17 mouse cellular contexts compared by ENCODE assay signal in the genomic region with DNA sequence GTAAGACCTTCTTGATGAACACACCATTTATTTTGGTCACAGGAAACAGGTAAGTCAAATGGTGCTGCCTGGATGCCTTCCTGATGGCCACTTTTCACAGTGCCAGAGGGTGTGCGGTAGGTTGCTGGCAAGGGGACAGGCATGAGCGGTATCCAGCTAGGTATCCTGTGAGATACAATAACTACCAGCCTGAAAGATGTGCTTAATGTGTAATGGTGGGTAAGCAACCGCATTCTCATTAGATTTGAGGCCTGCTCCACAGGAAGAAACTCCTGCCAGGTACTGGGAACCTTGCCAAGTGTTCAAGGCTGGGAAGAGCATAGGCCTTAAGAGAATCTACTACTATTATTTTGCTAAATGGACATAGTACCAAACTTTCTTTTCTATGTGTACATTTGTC. TPM values are rescaled to one million over a fixed set of nuclear protein-coding genes. Genes with fewer than 3 reads are reported as not detected.
DNase-seq lines count a peak whose midpoint lies in the region; ATAC-seq lines count a peak whose summit lies in the region.
"Had no signal": no experiment of that assay in that cellular context is flagged by ENCODE, and none has a peak within 500 bp of the region (broad histone marks: within the 10 kb centered on the region; RNA-seq: fewer than 3 reads in every experiment).

No protein-coding gene starts in this region.

- ATAC-seq in hindbrain, embryonic 16.5 days = peak; percentile 79
- ATAC-seq in hindbrain, embryonic 13.5 days (ENCODE audit: low FRiP score) = no peak
- peak; percentile 31; the same call in 1 of the 2 replicates for ATAC-seq in neural tube, embryonic 14.5 days (ENCODE audit: low read depth)
- no peak for ATAC-seq in neural tube, embryonic 15.5 days (ENCODE audit: low FRiP score)
- ATAC-seq: forebrain, postnatal 0 days had no signal

- H3K4me1 ChIP-seq in hindbrain, embryonic 16.5 days (ENCODE audit: control insufficient read depth, insufficient read depth, low read depth, low read length) = no peaks in the 10 kb centered on the region
- no peaks in the 10 kb centered on the region for H3K4me1 ChIP-seq in hindbrain, embryonic 13.5 days (replicated peaks)
- H3K4me1 ChIP-seq in neural tube, embryonic 14.5 days (ENCODE audit: control insufficient read depth, insufficient read depth, low read length) = no peaks in the 10 kb centered on the region
- H3K4me1 ChIP-seq in neural tube, embryonic 15.5 days = no peaks in the 10 kb centered on the region

- peak; percentile 29 for DNase-seq in adrenal gland, adult 2 months
- DNase-seq in adrenal gland, adult 8-10 months = no peak
- DNase-seq in embryo, embryonic 10 days (ENCODE audit: low spot score) = no peak
- no peak for DNase-seq in ovary, adult 18-20 months (ENCODE audit: low spot score)
- DNase-seq: forebrain, postnatal 0 days; kidney, postnatal 4 days; lung, postnatal 14 days; thymus, postnatal 25 days had no signal

- 48% methylated on average over 3 of the region's 3 CpGs for WGBS in hindbrain, embryonic 16.5 days
- 77% methylated on average over 3 of the region's 3 CpGs for WGBS in hindbrain, embryonic 13.5 days
- WGBS in neural tube, embryonic 14.5 days = 78% methylated on average over 3 of the region's 3 CpGs
- 69% methylated on average over 3 of the region's 3 CpGs for WGBS in neural tube, embryonic 15.5 days

- no peaks in the 10 kb centered on the region for H3K36me3 ChIP-seq in hindbrain, embryonic 16.5 days (ENCODE audit: control insufficient read depth, insufficient read depth, low read length)
- no peaks in the 10 kb centered on the region for H3K36me3 ChIP-seq in hindbrain, embryonic 13.5 days
- no peaks in the 10 kb centered on the region for H3K36me3 ChIP-seq in neural tube, embryonic 14.5 days (ENCODE audit: control insufficient read depth, insufficient read depth, low read length)
- H3K36me3 ChIP-seq in neural tube, embryonic 15.5 days = no peaks in the 10 kb centered on the region

- no peaks in the 10 kb centered on the region for H3K27me3 ChIP-seq in hindbrain, embryonic 16.5 days (replicated peaks; ENCODE audit: control insufficient read depth, insufficient read depth, low read length)
- no peaks in the 10 kb centered on the region for H3K27me3 ChIP-seq in hindbrain, embryonic 13.5 days
- H3K27me3 ChIP-seq in neural tube, embryonic 14.5 days (ENCODE audit: control insufficient read depth, insufficient read depth, low read length) = no peaks in the 10 kb centered on the region
- H3K27me3 ChIP-seq in neural tube, embryonic 15.5 days (replicated peaks) = no peaks in the 10 kb centered on the region

- no peak overlapping the region for H3K27ac ChIP-seq in hindbrain, embryonic 16.5 days (ENCODE audit: low read depth, low read length)
- no peak overlapping the region for H3K27ac ChIP-seq in hindbrain, embryonic 13.5 days
- no peak overlapping the region for H3K27ac ChIP-seq in neural tube, embryonic 14.5 days (ENCODE audit: low read depth, low read length)
- no peak overlapping the region for H3K27ac ChIP-seq in neural tube, embryonic 15.5 days (replicated peaks)
- H3K27ac ChIP-seq: liver, embryonic 14.5 days had no signal

- H3K9ac ChIP-seq in hindbrain, embryonic 16.5 days (ENCODE audit: low read depth, low read length) = no peak overlapping the region
- no peak overlapping the region for H3K9ac ChIP-seq in hindbrain, embryonic 13.5 days
- H3K9ac ChIP-seq in neural tube, embryonic 14.5 days (replicated peaks; ENCODE audit: low read depth, low read length) = no peak overlapping the region
- no peak overlapping the region for H3K9ac ChIP-seq in neural tube, embryonic 15.5 days (replicated peaks)
- H3K9ac ChIP-seq: forebrain, postnatal 0 days; liver, embryonic 14.5 days had no signal

- no peaks in the 10 kb centered on the region for H3K9me3 ChIP-seq in hindbrain, embryonic 16.5 days (ENCODE audit: control insufficient read depth, low read length)
- no peaks in the 10 kb centered on the region for H3K9me3 ChIP-seq in hindbrain, embryonic 13.5 days
- no peaks in the 10 kb centered on the region for H3K9me3 ChIP-seq in neural tube, embryonic 14.5 days (ENCODE audit: control insufficient read depth, low read length)
- H3K9me3 ChIP-seq in neural tube, embryonic 15.5 days (replicated peaks) = no peaks in the 10 kb centered on the region

- no peak overlapping the region for H3K4me2 ChIP-seq in hindbrain, embryonic 16.5 days (ENCODE audit: low read length)
- no peak overlapping the region for H3K4me2 ChIP-seq in hindbrain, embryonic 13.5 days
- H3K4me2 ChIP-seq in neural tube, embryonic 14.5 days (ENCODE audit: low read depth, low read length) = no peak overlapping the region
- no peak overlapping the region for H3K4me2 ChIP-seq in neural tube, embryonic 15.5 days
- H3K4me2 ChIP-seq: heart, embryonic 11.5 days; midbrain, embryonic 11.5 days had no signal

- H3K4me3 ChIP-seq in hindbrain, embryonic 16.5 days (ENCODE audit: low read length) = no peak overlapping the region
- no peak overlapping the region for H3K4me3 ChIP-seq in hindbrain, embryonic 13.5 days
- H3K4me3 ChIP-seq in neural tube, embryonic 14.5 days (ENCODE audit: low read depth, low read length) = no peak overlapping the region
- H3K4me3 ChIP-seq in neural tube, embryonic 15.5 days (replicated peaks) = no peak overlapping the region
- H3K4me3 ChIP-seq: erythroblast, embryonic 14.5 days; myocyte had no signal

RNA-seq across cellular contexts. Expression of gene Ube2e1, which starts 9.4 kb away (rescaled TPM):
- total RNA-seq in adrenal gland, adult 2 months (2021) = 100 to 1,000 TPM in 1 of 2 experiments, 10 to 100 TPM in 1; 80.1 to 104 TPM
- 6.8 and 7.8 TPM in 2 replicates for polyA plus RNA-seq in adrenal gland, adult 2 months (2012; rRNA removed)
- 100 to 1,000 TPM in 1 of 4 experiments, 10 to 100 TPM in 3; 75.9 to 101 (median 93.4) TPM for total RNA-seq in adrenal gland, adult 8-10 months (2022)
- 194 and 201 TPM in 2 replicates for polyA plus RNA-seq in hindbrain, embryonic 16.5 days (2015; fragmentation: Nextera tagmentation; extraction: Ambion mirVana)
- 225 and 228 TPM in 2 replicates for polyA plus RNA-seq in hindbrain, embryonic 13.5 days (2015; fragmentation: Nextera tagmentation; extraction: Ambion mirVana)
- 65.5 and 77.0 TPM in 2 replicates for polyA plus RNA-seq in neural tube, embryonic 14.5 days (2014; fragmentation: Nextera tagmentation; extraction: Ambion mirVana)
- polyA plus RNA-seq in neural tube, embryonic 15.5 days (2015; fragmentation: Nextera tagmentation; extraction: Ambion mirVana) = 200 and 213 TPM in 2 replicates

Comparison
In these comparisons a context has a peak if more than half of its experiments do, and no peak if none do; other contexts are left out.
1. ATAC-seq: peak in hindbrain, embryonic 16.5 days (single experiment) and neural tube, embryonic 14.5 days (single experiment); none in hindbrain, embryonic 13.5 days (single experiment) and neural tube, embryonic 15.5 days (single experiment).